Mouse (Mus musculus) bone marrow macrophage, adult 2 months (primary cell): Measurements from ENCODE around the gene Gm20388. TPM values are rescaled to one million over a fixed set of nuclear protein-coding genes. Genes with fewer than 3 reads are reported as not detected.
A peak's percentile ranks its signal among the peaks of the same experiment; 100 is the strongest.

Source experiments
- H3K27ac ChIP-seq: 2 replicates; pipeline ENCODE4 v1.5.1; 2012; ENCODE audit warnings: low read depth, low read length; ENCODE audit not compliant: insufficient read depth
- H3K4me1 ChIP-seq: 2 replicates; pipeline ENCODE4 v1.6.1; 2012; ENCODE audit warnings: low read length; ENCODE audit not compliant: control insufficient read depth, insufficient read depth
- H3K4me3 ChIP-seq: 2 replicates; pipeline ENCODE4 v1.5.1; 2012; ENCODE audit warnings: mild to moderate bottlenecking, low read length, moderate library complexity; ENCODE audit not compliant: insufficient read depth
- CTCF ChIP-seq: IDR thresholded peaks from 2 replicates; pipeline ENCODE4 v1.5.1; 2012; ENCODE audit warnings: low read depth, mild to moderate bottlenecking, low read length, moderate library complexity
- POLR2A ChIP-seq: IDR thresholded peaks from 2 replicates; pipeline ENCODE4 v1.6.1; 2012; ENCODE audit warnings: mild to moderate bottlenecking, low read depth, low read length, borderline replicate concordance
- polyA plus RNA-seq: library from polyadenylated mRNA; stranded (reverse); fragments of >200 nt; gene quantifications from 2 replicates; pipeline ENCODE4 v1.2.4, GENCODE M21; 2012; ENCODE audit not compliant: missing spikeins, insufficient read depth, insufficient read length

Gm20388 gene
- polyA plus RNA-seq, 1 experiment = 32.7 TPM

- H3K4me3 ChIP-seq = no peak overlapping the region
- no peak overlapping the region for H3K27ac ChIP-seq
- peaks cover 15% of the 10 kb centered on the region for H3K4me1 ChIP-seq
- no peak for TF ChIP-seq CTCF
Observed at GRCm38 (mm10) chr8:121856071-121856746, 1945.6 kb downstream of the Gm20388 start.

DNA sequence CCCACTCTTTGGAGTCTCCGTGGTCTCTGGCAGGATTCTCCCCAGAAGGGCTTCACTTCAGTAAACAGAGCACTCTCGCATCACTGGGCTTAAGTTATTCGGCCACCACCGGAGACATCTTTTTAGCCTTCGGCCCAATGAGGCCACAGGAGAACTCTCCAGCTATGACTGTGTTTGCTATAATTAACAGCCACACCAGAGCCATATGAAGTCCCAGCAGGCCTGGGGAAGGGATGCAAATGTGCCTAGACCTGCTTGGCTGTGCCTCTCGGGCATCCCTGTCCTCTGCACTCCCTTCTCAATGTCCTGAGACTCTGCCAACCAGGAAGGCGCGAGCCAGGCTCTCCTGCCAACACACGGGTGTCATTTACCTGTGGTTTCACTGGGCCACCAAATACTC lies 1946.7 kb downstream of the Gm20388 start:
- no peak overlapping the region for H3K4me3 ChIP-seq
- H3K4me1 ChIP-seq = peaks cover 13% of the 10 kb centered on the region
- no peak overlapping the region for H3K27ac ChIP-seq
- no peak for TF ChIP-seq POLR2A
- TF ChIP-seq CTCF = no peak

GRCm38 (mm10) chr8:121857747-121858146 lies 1947.1 kb downstream of the Gm20388 start:
- TF ChIP-seq POLR2A (no peak), CTCF (no peak)
- H3K4me3 ChIP-seq = no peak overlapping the region
- H3K4me1 ChIP-seq = peaks cover 13% of the 10 kb centered on the region

DNA sequence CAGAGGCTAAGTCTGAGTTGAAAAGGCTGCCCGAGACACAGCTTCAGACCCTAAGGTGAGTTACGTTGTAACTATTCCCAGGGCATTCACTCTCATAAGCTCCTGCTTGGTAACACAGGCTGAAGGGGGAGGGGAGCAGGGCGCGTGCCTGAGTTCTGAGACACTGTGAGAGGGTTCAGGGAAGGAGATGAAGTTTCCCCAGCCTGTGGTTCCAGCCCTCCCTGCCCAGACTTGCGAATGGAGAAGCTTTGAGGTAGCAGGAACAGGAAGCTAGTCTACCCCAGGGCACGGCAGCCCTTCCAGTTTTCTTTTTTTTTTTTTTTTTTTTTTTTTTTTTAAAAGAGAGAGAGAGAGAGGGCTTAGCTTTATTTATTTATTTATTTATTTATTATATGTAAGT lies 1950.6 kb downstream of the Gm20388 start:
- Histone ChIP-seq H3K4me1 (peaks cover 6% of the 10 kb centered on the region), H3K27ac (peak overlapping the region; percentile 22; the same call in 1 of the 2 replicates), H3K4me3 (no peak overlapping the region)
- no peak for TF ChIP-seq POLR2A
- no peak for TF ChIP-seq CTCF

More at GRCm38 (mm10) chr8:121857747-121858146, 1947.1 kb downstream of the Gm20388 start:
- H3K27ac ChIP-seq = no peak overlapping the region

GRCm38 (mm10) chr8:121861806-121862548 lies 1951.3 kb downstream of the Gm20388 start:
- TF ChIP-seq POLR2A (no peak), CTCF (no peak)
- Histone ChIP-seq H3K4me3 (no peak overlapping the region), H3K4me1 (peaks cover 8% of the 10 kb centered on the region), H3K27ac (no peak overlapping the region)

DNA sequence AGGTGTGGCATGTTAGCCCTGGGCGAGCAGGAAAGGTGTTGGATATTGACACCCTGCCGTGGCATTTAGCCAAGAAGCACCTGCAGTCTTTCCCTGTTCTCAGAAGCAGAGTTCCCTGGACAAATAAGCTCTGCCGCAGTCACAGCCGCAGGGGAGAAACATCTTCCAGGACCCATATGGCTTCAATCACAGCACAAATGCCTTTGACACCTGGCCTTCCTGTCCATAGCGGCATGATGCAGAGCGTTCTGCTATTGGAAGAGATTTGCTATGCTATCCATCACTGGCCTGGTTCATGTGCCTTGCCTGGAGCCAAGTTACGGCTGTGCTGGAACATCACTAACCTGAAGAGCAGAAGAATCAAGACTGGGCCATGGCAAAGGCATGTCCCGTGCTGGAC lies 1954.7 kb downstream of the Gm20388 start:
- Histone ChIP-seq H3K27ac (no peak overlapping the region), H3K4me1 (peaks cover 16% of the 10 kb centered on the region), H3K4me3 (no peak overlapping the region)
- no peak for TF ChIP-seq CTCF
- TF ChIP-seq POLR2A = no peak

DNA sequence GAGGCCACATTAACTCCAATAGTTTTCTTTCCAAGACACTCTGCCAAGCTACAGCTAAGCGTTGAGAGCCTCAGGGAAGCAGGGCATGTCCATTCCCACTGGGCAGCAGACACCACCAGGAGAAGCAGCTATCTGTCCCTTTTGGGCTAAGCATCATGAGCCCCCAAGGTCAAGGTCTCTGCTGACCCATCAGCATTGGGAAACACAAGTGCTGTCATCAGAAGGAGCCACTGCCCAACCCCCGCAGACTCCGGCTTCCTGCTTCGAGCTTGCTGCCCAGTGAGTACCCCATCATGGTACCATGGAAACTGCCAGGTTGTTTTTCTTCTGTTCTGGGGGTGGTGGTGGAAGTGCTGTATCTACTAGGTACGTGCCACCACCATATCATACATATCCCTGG lies 1957.6 kb downstream of the Gm20388 start:
- TF ChIP-seq CTCF (no peak), POLR2A (no peak)
- H3K4me1 ChIP-seq = peaks cover 12% of the 10 kb centered on the region
- no peak overlapping the region for H3K4me3 ChIP-seq
- H3K27ac ChIP-seq = no peak overlapping the region

DNA sequence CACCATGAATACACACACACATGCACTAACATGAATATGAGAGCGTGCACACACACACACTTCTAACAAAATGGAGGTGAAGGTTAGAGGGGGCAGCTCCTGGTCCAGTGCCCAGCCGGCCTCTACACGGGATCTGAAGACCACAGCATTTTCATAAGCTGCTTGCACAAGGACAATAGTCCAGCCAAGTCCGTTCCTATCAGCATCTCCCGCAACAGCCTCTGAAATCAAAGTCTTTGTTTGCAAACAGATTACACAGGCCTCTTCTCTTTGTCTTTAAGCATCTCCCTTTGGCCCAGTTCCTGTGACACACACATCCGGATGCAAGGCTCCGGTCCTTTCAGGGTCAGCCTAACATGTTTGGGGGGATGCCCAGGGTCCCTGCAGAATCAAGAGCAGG lies 1958.3 kb downstream of the Gm20388 start:
- Histone ChIP-seq H3K4me3 (no peak overlapping the region), H3K27ac (no peak overlapping the region), H3K4me1 (peaks cover 12% of the 10 kb centered on the region)
- TF ChIP-seq POLR2A = no peak
- no peak for TF ChIP-seq CTCF

GRCm38 (mm10) chr8:121870190-121870589 lies 1959.5 kb downstream of the Gm20388 start:
- no peak overlapping the region for H3K27ac ChIP-seq
- no peak overlapping the region for H3K4me3 ChIP-seq
- H3K4me1 ChIP-seq = peaks cover 12% of the 10 kb centered on the region
- TF ChIP-seq POLR2A = no peak
- no peak for TF ChIP-seq CTCF

DNA sequence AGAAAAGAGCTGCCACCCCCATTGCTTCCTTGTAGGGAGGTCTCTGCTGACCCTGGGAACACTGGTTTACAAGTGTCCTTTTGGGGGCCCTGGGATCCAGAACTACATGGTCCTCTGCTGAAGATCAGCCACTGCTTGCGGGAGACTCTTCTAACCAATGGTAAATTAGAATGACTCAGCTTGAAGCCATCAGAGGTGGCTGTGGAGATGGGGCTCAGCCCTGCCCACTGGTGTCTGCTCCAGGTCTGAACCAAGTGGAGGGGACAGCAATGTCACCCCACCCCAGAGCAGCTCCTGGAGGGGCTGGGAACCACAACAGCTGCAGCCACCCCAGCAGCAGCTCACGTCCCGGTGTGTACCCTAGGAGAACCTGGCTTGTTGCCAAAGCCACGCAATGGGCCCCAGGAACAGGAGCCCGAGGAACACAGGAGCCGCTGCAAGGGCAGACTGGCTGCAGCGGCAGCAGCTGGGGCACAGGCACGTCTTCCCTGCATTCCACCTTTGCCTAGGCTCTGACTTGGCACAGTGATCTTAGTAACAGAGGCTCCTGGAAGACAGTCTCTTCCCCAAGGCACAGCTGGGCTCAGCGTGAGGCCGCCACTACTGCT lies 1961.3 kb downstream of the Gm20388 start:
- peaks cover 11% of the 10 kb centered on the region for H3K4me1 ChIP-seq
- TF ChIP-seq CTCF = no peak
- TF ChIP-seq POLR2A = no peak
- H3K27ac ChIP-seq = no peak overlapping the region

More for the DNA sequence above, 1961.3 kb downstream of the Gm20388 start:
- H3K4me3 ChIP-seq = no peak overlapping the region
